Mouse (Mus musculus) adrenal gland, adult (tissue): ENCODE results near the gene Trem2.
A peak's percentile ranks its signal among the peaks of the same experiment; 100 is the strongest.
"Not testable (repeated sequence)": the region's sequence is repeated elsewhere in the genome, so short reads cannot be mapped to it uniquely, and the experiment has no call there.

Source experiments
- DNase-seq, 2 experiments: peaks; one replicate each; pipeline ENCODE4 v3.0.0; 2022 to 2023; ENCODE audit warnings: low spot score in 1 of 2; ENCODE audit not compliant: inconsistent age in 2 of 2

The Trem2 gene

GRCm38 (mm10) chr17:48347287-48347686 lies 1.1 kb downstream of the Trem2 start:
- no peak for DNase-seq

GRCm38 (mm10) chr17:48350681-48351193 lies 4.5 kb downstream of the Trem2 start:
- DNase-seq: no peak

GRCm38 (mm10) chr17:48352976-48353375 lies 6.8 kb downstream of the Trem2 start:
- not testable (repeated sequence) for DNase-seq

GRCm38 (mm10) chr17:48355822-48356221 lies 9.6 kb downstream of the Trem2 start:
- DNase-seq: peak; percentile 43 to 69

GRCm38 (mm10) chr17:48357892-48358291 lies 11.7 kb downstream of the Trem2 start:
- DNase-seq: no peak

- DNase-seq: no peak
These were observed 13.4 kb downstream of the Trem2 start, which contains the start of gene Treml1 for GRCm38 (mm10) chr17:48359616-48360015. Gene Treml1 (plus strand): TSS chr17:48359916.

GRCm38 (mm10) chr17:48360462-48360861 lies 14.3 kb downstream of the Trem2 start:
- DNase-seq: no peak

- DNase-seq: no peak
These were observed 16.1 kb downstream of the Trem2 start for GRCm38 (mm10) chr17:48362346-48362745.

GRCm38 (mm10) chr17:48362966-48363365 lies 16.8 kb downstream of the Trem2 start:
- DNase-seq: peak in 1 of 2 experiments; percentile 59

- DNase-seq: no peak
These were observed 17.3 kb downstream of the Trem2 start for GRCm38 (mm10) chr17:48363421-48363965.

- DNase-seq: no peak
These were observed 19.4 kb downstream of the Trem2 start for GRCm38 (mm10) chr17:48365511-48366155.

GRCm38 (mm10) chr17:48366806-48367205 lies 20.6 kb downstream of the Trem2 start:
- no peak for DNase-seq

- DNase-seq: no peak
These were observed 25.4 kb downstream of the Trem2 start for GRCm38 (mm10) chr17:48371621-48372020.

GRCm38 (mm10) chr17:48372987-48373386 lies 26.8 kb downstream of the Trem2 start:
- DNase-seq: no peak

- DNase-seq: no peak
These were observed 29.9 kb downstream of the Trem2 start for GRCm38 (mm10) chr17:48376102-48376501.

GRCm38 (mm10) chr17:48379050-48379449 lies 32.8 kb downstream of the Trem2 start:
- no peak for DNase-seq

GRCm38 (mm10) chr17:48385786-48386461 lies 39.7 kb downstream of the Trem2 start:
- no peak for DNase-seq

GRCm38 (mm10) chr17:48388666-48389065 lies 42.5 kb downstream of the Trem2 start:
- DNase-seq: no peak

- no peak for DNase-seq
These were observed 43.2 kb downstream of the Trem2 start for GRCm38 (mm10) chr17:48389442-48389841.

- DNase-seq: no peak
These were observed 45.2 kb downstream of the Trem2 start for GRCm38 (mm10) chr17:48391446-48391845.

GRCm38 (mm10) chr17:48392616-48393015 lies 46.4 kb downstream of the Trem2 start:
- no peak for DNase-seq

- DNase-seq: no peak
These were observed 55.5 kb downstream of the Trem2 start for GRCm38 (mm10) chr17:48401710-48402109.
